Comparison of ENCODE assay signal across 7 mouse cellular contexts in the genomic region with DNA sequence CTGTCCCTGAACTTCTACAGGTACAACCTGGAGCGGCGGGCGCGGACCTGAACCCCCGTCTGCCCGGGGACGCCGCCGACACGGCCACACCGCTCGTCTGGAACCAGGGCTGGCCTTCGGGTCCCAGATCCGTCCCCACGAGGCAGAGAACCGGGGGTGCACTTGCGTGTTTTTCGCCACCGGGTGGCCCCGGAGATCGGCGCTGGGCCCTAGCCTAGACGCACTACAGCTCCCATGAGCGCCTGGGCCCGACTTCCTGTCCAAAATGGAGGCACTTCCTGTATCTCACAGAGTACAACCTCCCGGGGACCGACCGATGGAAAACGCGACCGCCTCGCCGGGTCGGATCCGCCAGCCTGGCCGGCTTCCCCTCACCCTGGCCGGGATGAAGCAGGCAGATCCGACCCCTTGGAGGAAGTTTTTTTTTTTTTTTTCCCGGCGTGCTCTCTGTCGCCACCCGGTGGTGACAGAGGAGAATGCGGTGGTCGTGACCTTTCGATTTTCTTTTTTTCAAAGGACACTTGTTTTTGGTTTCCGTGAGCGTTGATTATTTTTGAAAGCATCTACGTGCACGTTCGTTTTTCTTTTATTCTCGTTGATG. TPM values are rescaled to one million over a fixed set of nuclear protein-coding genes. Genes with fewer than 3 reads are reported as not detected.
DNase-seq lines count a peak whose midpoint lies in the region; ATAC-seq and TF ChIP-seq lines count a peak whose summit lies in the region.
"Not testable (repeated sequence)": the region's sequence is repeated elsewhere in the genome, so short reads cannot be mapped to it uniquely, and the experiment has no call there.

No protein-coding gene starts in this region.

- peak; percentile 95 for ATAC-seq in embryonic facial prominence, embryonic 14.5 days (ENCODE audit: low read depth)
- peak; percentile 94 for ATAC-seq in limb, embryonic 12.5 days (ENCODE audit: insufficient number of reproducible peaks, insufficient read depth, low FRiP score, low TSS enrichment, low read depth)
- peak; percentile 90 for ATAC-seq in midbrain, embryonic 14.5 days (ENCODE audit: low FRiP score, low TSS enrichment)

- H3K4me1 ChIP-seq in embryonic facial prominence, embryonic 14.5 days (ENCODE audit: control insufficient read depth, insufficient read depth, low read length); limb, embryonic 12.5 days (replicated peaks); midbrain, embryonic 14.5 days (ENCODE audit: control insufficient read depth, insufficient read depth, low read length); spleen, adult 2 months (ENCODE audit: control insufficient read depth, insufficient read depth, insufficient read length): not testable (repeated sequence)

- H3K4me3 ChIP-seq in embryonic facial prominence, embryonic 14.5 days (ENCODE audit: low read depth, low read length); midbrain, embryonic 14.5 days (replicated peaks; ENCODE audit: low read depth, low read length): not testable (repeated sequence)
- H3K4me3 ChIP-seq in limb, embryonic 12.5 days (replicated peaks) = peak overlapping the region; percentile 8; the same call in 1 of the 2 replicates
- H3K4me3 ChIP-seq in spleen, adult 2 months (ENCODE audit: extremely low read depth, insufficient read depth, insufficient read length) = peak overlapping the region; percentile 16; the same call in 1 of the 2 replicates

- H3K4me2 ChIP-seq in embryonic facial prominence, embryonic 14.5 days (ENCODE audit: low read depth, low read length) = not testable (repeated sequence)
- peak overlapping the region; percentile 30; the same call in 1 of the 2 replicates for H3K4me2 ChIP-seq in limb, embryonic 12.5 days
- H3K4me2 ChIP-seq in midbrain, embryonic 14.5 days (ENCODE audit: low read length) = peak overlapping the region; percentile 18

- not testable (repeated sequence) for TF ChIP-seq CTCF in spleen, adult 2 months (IDR thresholded peaks at IDR 0.05; ENCODE audit: extremely low read depth, insufficient read depth, insufficient read length, insufficient replicate concordance)

- DNase-seq in adrenal gland, postnatal 25 days = peak; percentile 93
- DNase-seq in embryonic facial prominence, embryonic 14.5 days (ENCODE audit: low spot score) = peak; percentile 87
- DNase-seq in heart, adult 8-10 months (ENCODE audit: low spot score) = peak; percentile 93
- DNase-seq in kidney, adult 8-10 months = peak; percentile 92 to 97
- DNase-seq in midbrain, embryonic 14.5 days = peak; percentile 86
- peak; percentile 66 to 85 for DNase-seq in spleen, adult 2 months (ENCODE audit: low read depth in 1 of 2, low spot score in 2 of 2)

- WGBS in embryonic facial prominence, embryonic 14.5 days = 76% methylated on average over 49 of the region's 51 CpGs
- WGBS in limb, embryonic 12.5 days = 67% methylated on average over 51 of the region's 51 CpGs
- 46% methylated on average over 50 of the region's 51 CpGs for WGBS in midbrain, embryonic 14.5 days
- WGBS in spleen, adult 2 months = 67% methylated on average over 51 of the region's 51 CpGs

- H3K9me3 ChIP-seq in embryonic facial prominence, embryonic 14.5 days (ENCODE audit: control insufficient read depth, low read length) = peaks cover 45% of the 10 kb centered on the region
- H3K9me3 ChIP-seq in limb, embryonic 12.5 days = peaks cover 46% of the 10 kb centered on the region
- peaks cover 42% of the 10 kb centered on the region for H3K9me3 ChIP-seq in midbrain, embryonic 14.5 days (ENCODE audit: control insufficient read depth, low read length)

- not testable (repeated sequence) for H3K27ac ChIP-seq in embryonic facial prominence, embryonic 14.5 days (replicated peaks; ENCODE audit: low read depth, low read length); spleen, adult 2 months (ENCODE audit: insufficient read depth, low read length)
- H3K27ac ChIP-seq in limb, embryonic 12.5 days = peak overlapping the region; percentile 57
- peak overlapping the region; percentile 66 for H3K27ac ChIP-seq in midbrain, embryonic 14.5 days (replicated peaks; ENCODE audit: low read depth, low read length)

- not testable (repeated sequence) for H3K9ac ChIP-seq in embryonic facial prominence, embryonic 14.5 days (ENCODE audit: low read depth, low read length); limb, embryonic 12.5 days (replicated peaks); midbrain, embryonic 14.5 days (replicated peaks; ENCODE audit: low read length)

- peaks cover 41% of the 10 kb centered on the region for H3K36me3 ChIP-seq in embryonic facial prominence, embryonic 14.5 days (ENCODE audit: control insufficient read depth, insufficient read depth, low read length)
- H3K36me3 ChIP-seq in limb, embryonic 12.5 days = peaks cover 46% of the 10 kb centered on the region
- H3K36me3 ChIP-seq in midbrain, embryonic 14.5 days (ENCODE audit: control insufficient read depth, insufficient read depth, low read length) = peaks cover 21% of the 10 kb centered on the region
- not testable (repeated sequence) for H3K36me3 ChIP-seq in spleen, adult 2 months (ENCODE audit: control insufficient read depth, insufficient read depth, low read length)

- H3K27me3 ChIP-seq in embryonic facial prominence, embryonic 14.5 days (replicated peaks; ENCODE audit: control insufficient read depth, insufficient read depth, low read length); limb, embryonic 12.5 days; midbrain, embryonic 14.5 days (ENCODE audit: control insufficient read depth, insufficient read depth, low read length); spleen, adult 2 months (ENCODE audit: control insufficient read depth, insufficient read depth, low read length): not testable (repeated sequence)

- TF ChIP-seq POLR2A in spleen, adult 2 months (IDR thresholded peaks at IDR 0.05; ENCODE audit: low read depth, low read length) = not testable (repeated sequence)

RNA-seq across cellular contexts. Expression of gene Gm21860, which starts 10.1 kb away (rescaled TPM):
- total RNA-seq in adrenal gland, postnatal 25 days (2021) = not detected in 2 replicates
- polyA plus RNA-seq in embryonic facial prominence, embryonic 14.5 days (2014; fragmentation: Nextera tagmentation; extraction: Ambion mirVana) = not detected in 2 replicates
- total RNA-seq in heart, adult 8-10 months (2022) = not detected
- polyA plus RNA-seq in limb, embryonic 12.5 days (2016; fragmentation: Nextera tagmentation; extraction: Ambion mirVana) = not detected in 2 replicates
- not detected in 2 replicates for polyA plus RNA-seq in midbrain, embryonic 14.5 days (2014; fragmentation: Nextera tagmentation; extraction: Ambion mirVana)
- not detected in 2 replicates for polyA plus RNA-seq in spleen, adult 2 months (2012; rRNA removed)

RNA-seq across cellular contexts. Expression of gene Gm47283, which starts 40.1 kb away (rescaled TPM):
- not detected in 2 replicates for total RNA-seq in adrenal gland, postnatal 25 days (2021)
- polyA plus RNA-seq in embryonic facial prominence, embryonic 14.5 days (2014; fragmentation: Nextera tagmentation; extraction: Ambion mirVana) = not detected in 2 replicates
- not detected for total RNA-seq in heart, adult 8-10 months (2022)
- polyA plus RNA-seq in limb, embryonic 12.5 days (2016; fragmentation: Nextera tagmentation; extraction: Ambion mirVana) = not detected in 2 replicates
- polyA plus RNA-seq in midbrain, embryonic 14.5 days (2014; fragmentation: Nextera tagmentation; extraction: Ambion mirVana) = not detected in 2 replicates
- not detected in 2 replicates for polyA plus RNA-seq in spleen, adult 2 months (2012; rRNA removed)
